Mouse (Mus musculus): ENCODE measurements around the gene A930002H24Rik.

DNA sequence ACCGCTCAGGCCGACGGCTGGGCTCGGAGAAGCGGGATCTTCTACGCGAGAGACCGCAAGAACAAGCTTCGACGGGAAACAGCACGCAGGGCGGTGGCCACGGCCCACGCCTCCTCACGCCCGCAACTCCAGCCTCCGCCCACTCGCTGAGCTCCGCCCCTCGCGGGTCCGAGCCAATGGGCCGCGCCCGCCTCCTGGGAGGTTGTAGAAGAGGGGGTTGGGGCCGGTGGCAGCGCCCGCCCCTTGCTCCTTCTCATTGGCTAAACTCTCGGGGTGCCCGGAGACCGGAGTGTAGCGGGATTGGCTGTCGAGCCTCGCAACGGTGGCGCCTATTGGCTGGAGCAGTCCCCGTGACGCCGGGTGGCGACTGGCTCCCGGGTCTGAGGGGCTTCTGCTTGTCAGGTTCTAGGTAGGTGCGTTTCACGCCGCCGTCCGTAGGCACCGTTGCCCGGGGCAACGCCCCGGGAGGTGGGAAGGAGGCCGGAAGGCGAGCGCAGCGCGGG is at the start of gene A930002H24Rik:
- TF ChIP-seq MYC (IDR thresholded peaks at IDR 0.05; ENCODE audit: low read depth, low read length) (no peak), E2F4 (IDR thresholded peaks at IDR 0.05; ENCODE audit: insufficient replicate concordance, low read depth, low read length) (no peak)

Data from CH12.LX (cell line).